In the genomic region with DNA sequence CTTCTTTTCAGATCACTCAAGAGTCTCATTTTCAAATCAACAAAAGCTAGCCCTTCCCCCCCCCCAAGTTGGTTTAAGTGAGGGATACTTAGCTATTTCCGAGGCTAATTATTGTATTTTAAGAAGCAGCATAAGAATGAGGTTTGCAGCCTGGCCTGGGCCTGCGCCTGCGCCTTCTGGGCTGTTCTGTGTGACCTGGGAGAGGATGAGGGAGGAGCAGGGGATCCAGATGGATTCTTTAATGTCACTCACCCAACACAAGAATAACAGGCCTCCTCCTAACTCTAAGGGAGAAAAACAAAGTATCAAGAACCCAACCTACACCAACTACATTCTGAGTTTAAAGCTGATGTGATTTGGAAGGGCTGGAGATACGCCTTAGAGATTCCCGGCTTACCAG, we compare ENCODE assay signal across 10 mouse cellular contexts.
DNase-seq lines count a peak whose midpoint lies in the region; ATAC-seq and TF ChIP-seq lines count a peak whose summit lies in the region.
"Had no signal": no experiment of that assay in that cellular context is flagged by ENCODE, and none has a peak within 500 bp of the region (broad histone marks: within the 10 kb centered on the region; RNA-seq: fewer than 3 reads in every experiment).

No protein-coding gene starts in this region.

- H3K79me2 ChIP-seq in liver, adult 2 months (ENCODE audit: control insufficient read depth, insufficient read depth, low read length): no peaks in the 10 kb centered on the region

- 90% methylated on average over 5 of the region's 5 CpGs for WGBS in liver, adult 2 months
- 73% methylated on average over 5 of the region's 5 CpGs for WGBS in stomach, embryonic 14.5 days

- ATAC-seq in stomach, embryonic 14.5 days (ENCODE audit: insufficient number of reproducible peaks, insufficient read depth, low FRiP score, low read depth): no peak
- ATAC-seq: liver, embryonic 12.5 days had no signal

- TF ChIP-seq POLR2A in liver, adult 2 months (IDR thresholded peaks at IDR 0.05; ENCODE audit: extremely low read depth, insufficient read depth, low read length): no peak

- no peaks in the 10 kb centered on the region for H3K27me3 ChIP-seq in liver, adult 2 months (ENCODE audit: control insufficient read depth, insufficient read depth, low read length)
- H3K27me3 ChIP-seq in stomach, embryonic 14.5 days (ENCODE audit: control insufficient read depth, insufficient read depth, low read length): no peaks in the 10 kb centered on the region
- H3K27me3 ChIP-seq: hindbrain, embryonic 15.5 days; liver, embryonic 12.5 days had no signal

- H3K4me2 ChIP-seq in stomach, embryonic 14.5 days (replicated peaks; ENCODE audit: low read depth, low read length): no peak overlapping the region
- H3K4me2 ChIP-seq: hindbrain, embryonic 15.5 days; liver, embryonic 12.5 days had no signal

- no peak for DNase-seq in gastrocnemius, adult 2 months
- DNase-seq in gastrocnemius, adult 8-10 months (ENCODE audit: low spot score in 2 of 2): no peak
- DNase-seq in liver, adult 2 months (ENCODE audit: extremely low read depth, low read depth, low spot score): no peak
- DNase-seq in liver: no peak
- DNase-seq in kidney, postnatal 10 days: peak; percentile 78
- no peak for DNase-seq in left cerebral cortex, adult 11 months (ENCODE audit: low spot score)
- DNase-seq in embryo, embryonic 11 days: no peak

- H3K4me1 ChIP-seq in liver, adult 2 months (ENCODE audit: control insufficient read depth, insufficient read depth, low read length): peaks cover 24% of the 10 kb centered on the region
- H3K4me1 ChIP-seq in stomach, embryonic 14.5 days (ENCODE audit: control insufficient read depth, insufficient read depth, low read length): peaks cover 51% of the 10 kb centered on the region

- H3K9ac ChIP-seq in liver, adult 2 months (ENCODE audit: low read depth, low read length): no peak overlapping the region
- no peak overlapping the region for H3K9ac ChIP-seq in stomach, embryonic 14.5 days (replicated peaks; ENCODE audit: low read depth, low read length)
- H3K9ac ChIP-seq: hindbrain, embryonic 15.5 days; liver, embryonic 12.5 days had no signal

- H3K27ac ChIP-seq in gastrocnemius, adult 2 months: peak overlapping the region; percentile 76
- peak overlapping the region; percentile 52 for H3K27ac ChIP-seq in liver, adult 2 months (replicated peaks; ENCODE audit: insufficient read depth, low read depth, low read length)
- H3K27ac ChIP-seq in stomach, embryonic 14.5 days (ENCODE audit: low read length): peak overlapping the region; percentile 82; the same call in 1 of the 2 replicates
- H3K27ac ChIP-seq: hindbrain, embryonic 15.5 days; liver, embryonic 12.5 days had no signal

- intact Hi-C loops in gastrocnemius, adult 2 months (cut with DNase I): loop anchor here (2.0 kb wide), 1 partner anchor 38 kb away; no protein-coding TSS in a partner anchor

- H3K36me3 ChIP-seq in liver, adult 2 months (ENCODE audit: control insufficient read depth, insufficient read depth, low read length): peaks cover 8% of the 10 kb centered on the region; the same call in 1 of the 2 replicates
- H3K36me3 ChIP-seq in stomach, embryonic 14.5 days (ENCODE audit: control insufficient read depth, insufficient read depth, low read length): peaks cover 4% of the 10 kb centered on the region
- H3K36me3 ChIP-seq: hindbrain, embryonic 15.5 days had no signal

- TF ChIP-seq CTCF in gastrocnemius, adult 2 months (IDR thresholded peaks at IDR 0.05): no peak
- TF ChIP-seq CTCF in liver, adult 2 months (IDR thresholded peaks at IDR 0.05; ENCODE audit: low read depth, low read length): no peak

- H3K9me3 ChIP-seq in stomach, embryonic 14.5 days (ENCODE audit: control insufficient read depth, low read depth, low read length): no peaks in the 10 kb centered on the region
- H3K9me3 ChIP-seq: hindbrain, embryonic 15.5 days; liver, embryonic 12.5 days had no signal

- H3K4me3 ChIP-seq in gastrocnemius, adult 2 months: no peak overlapping the region
- no peak overlapping the region for H3K4me3 ChIP-seq in liver, adult 2 months (ENCODE audit: insufficient read depth, low read depth, low read length)
- H3K4me3 ChIP-seq in stomach, embryonic 14.5 days (ENCODE audit: low read depth, low read length): no peak overlapping the region
- H3K4me3 ChIP-seq: hindbrain, embryonic 15.5 days; liver, embryonic 12.5 days had no signal
